Mouse (Mus musculus) heart, embryonic 12.5 days (tissue): ENCODE data around the gene Zfp410. TPM values are rescaled to one million over a fixed set of nuclear protein-coding genes. Genes with fewer than 3 reads are reported as not detected.

Experiments
- ATAC-seq: fragments of 200-750 bp; cut with Nextera tagmentation; 2 replicates; pipeline ENCODE4 v1.8.0; 2017; ENCODE audit warnings: moderate TSS enrichment, moderate library complexity; ENCODE audit not compliant: insufficient number of reproducible peaks, low FRiP score
- H3K27ac ChIP-seq: fragments of 300-500 bp; sonication (generic); 2 replicates; pipeline ENCODE4 v1.5.1; 2016; ENCODE audit warnings: mild to moderate bottlenecking, moderate library complexity; ENCODE audit not compliant: poor library complexity, severe bottlenecking
- H3K27me3 ChIP-seq: fragments of 300-500 bp; sonication (generic); replicated peaks from 2 replicates; pipeline ENCODE4 v1.6.1; 2016; ENCODE audit warnings: mild to moderate bottlenecking, moderate library complexity
- H3K36me3 ChIP-seq: fragments of 300-500 bp; sonication (generic); 2 replicates; pipeline ENCODE4 v1.6.1; 2016; ENCODE audit warnings: mild to moderate bottlenecking, moderate library complexity
- H3K4me1 ChIP-seq: fragments of 300-500 bp; sonication (generic); replicated peaks from 2 replicates; pipeline ENCODE4 v1.6.1; 2016; ENCODE audit warnings: mild to moderate bottlenecking
- H3K4me2 ChIP-seq: fragments of 300-500 bp; sonication (generic); 2 replicates; pipeline ENCODE4 v1.6.1; 2016; ENCODE audit warnings: mild to moderate bottlenecking, moderate library complexity
- H3K4me3 ChIP-seq: fragments of 300-500 bp; sonication (generic); 2 replicates; pipeline ENCODE4 v1.5.1; 2016; ENCODE audit warnings: mild to moderate bottlenecking
- H3K9ac ChIP-seq: fragments of 300-500 bp; sonication (generic); 2 replicates; pipeline ENCODE4 v1.6.1; 2016; ENCODE audit warnings: mild to moderate bottlenecking, moderate library complexity
- H3K9me3 ChIP-seq: fragments of 300-500 bp; sonication (generic); replicated peaks from 2 replicates; pipeline ENCODE4 v1.6.1; 2016; ENCODE audit warnings: mild to moderate bottlenecking, moderate library complexity
- WGBS: fragments of 180-500 bp; shearing (Covaris S2); methylation state at CpG from one replicate; pipeline ENCODE4 v1.1.7; 2016; 5-methylcytosine and 5-hydroxymethylcytosine counted together
- polyA plus RNA-seq: library from polyadenylated mRNA; unstranded; fragments of >200 nt; fragmentation: Nextera tagmentation; extraction: Ambion mirVana; gene quantifications from 2 replicates; pipeline ENCODE4 v1.2.1, GENCODE M21; 2016

The Zfp410 gene
- polyA plus RNA-seq, 1 experiment from 2014 or later: 59.9 TPM

- Histone ChIP-seq H3K4me3 (peak within 1 kb of the TSS; percentile 67), H3K4me2 (peak within 1 kb of the TSS; percentile 75), H3K4me1 (peaks cover 25% of the 10 kb centered on the region), H3K27ac (peak within 1 kb of the TSS; percentile 40), H3K36me3 (peaks cover 6% of the 10 kb centered on the region), H3K9ac (peak within 1 kb of the TSS; percentile 82), H3K9me3 (no peaks in the 10 kb centered on the region), H3K27me3 (no peaks in the 10 kb centered on the region)
- under 1% methylated on average over 51 of the region's 51 CpGs for WGBS
- ATAC-seq: peak; percentile 99
Measured at GRCm38 (mm10) chr12:84361555-84362489, 45.2 kb downstream of the Zfp410 start, which contains the start of the genes Coq6 and Fam161b. Gene Coq6, plus strand, starts transcription at chr12:84361657. Gene Fam161b, minus strand, starts transcription at chr12:84361833.

- H3K27me3 ChIP-seq: no peaks in the 10 kb centered on the region
- no peak overlapping the region for H3K9ac ChIP-seq
Measured at GRCm38 (mm10) chr12:84362872-84363271, 46.2 kb downstream of the Zfp410 start.

GRCm38 (mm10) chr12:84364291-84364690, 47.6 kb downstream of the Zfp410 start:
- no peaks in the 10 kb centered on the region for H3K27me3 ChIP-seq
- H3K9ac ChIP-seq: no peak overlapping the region
- 69% methylated on average over 9 of the region's 9 CpGs for WGBS
- peaks cover 25% of the 10 kb centered on the region for H3K4me1 ChIP-seq
- H3K4me2 ChIP-seq: 0 out of 2 replicates have a peak overlapping the region, but pooled peaks have one; percentile 28
- peaks cover 23% of the 10 kb centered on the region for H3K36me3 ChIP-seq
- no peaks in the 10 kb centered on the region for H3K9me3 ChIP-seq
- H3K4me3 ChIP-seq: no peak overlapping the region
- H3K27ac ChIP-seq: no peak overlapping the region
- ATAC-seq: no peak

More at GRCm38 (mm10) chr12:84362872-84363271, 46.2 kb downstream of the Zfp410 start:
- Histone ChIP-seq H3K4me3 (peak overlapping the region; percentile 67), H3K4me1 (peaks cover 25% of the 10 kb centered on the region), H3K27ac (no peak overlapping the region), H3K4me2 (peak overlapping the region; percentile 54), H3K36me3 (peaks cover 10% of the 10 kb centered on the region), H3K9me3 (no peaks in the 10 kb centered on the region)
- 55% methylated on average over 2 of the region's 2 CpGs for WGBS
- ATAC-seq: no peak

GRCm38 (mm10) chr12:84365137-84365536, 48.5 kb downstream of the Zfp410 start:
- H3K4me3 ChIP-seq: no peak overlapping the region
- H3K36me3 ChIP-seq: peaks cover 32% of the 10 kb centered on the region
- H3K27me3 ChIP-seq: no peaks in the 10 kb centered on the region
- no peak for ATAC-seq
- WGBS: 93% methylated on average over 6 of the region's 6 CpGs
- no peak overlapping the region for H3K27ac ChIP-seq
- H3K4me1 ChIP-seq: peaks cover 25% of the 10 kb centered on the region
- no peaks in the 10 kb centered on the region for H3K9me3 ChIP-seq
- no peak overlapping the region for H3K4me2 ChIP-seq
- no peak overlapping the region for H3K9ac ChIP-seq

- no peaks in the 10 kb centered on the region for H3K9me3 ChIP-seq
Measured at GRCm38 (mm10) chr12:84366971-84367370, 50.3 kb downstream of the Zfp410 start.

GRCm38 (mm10) chr12:84371647-84372046, 55.0 kb downstream of the Zfp410 start:
- 88% methylated on average over 5 of the region's 5 CpGs for WGBS
- H3K4me1 ChIP-seq: peaks cover 4% of the 10 kb centered on the region; the same call in 1 of the 2 replicates
- peaks cover 80% of the 10 kb centered on the region for H3K36me3 ChIP-seq
- H3K27me3 ChIP-seq: no peaks in the 10 kb centered on the region
- no peak overlapping the region for H3K4me2 ChIP-seq
- H3K9me3 ChIP-seq: no peaks in the 10 kb centered on the region
- no peak for ATAC-seq
- H3K27ac ChIP-seq: no peak overlapping the region
- H3K9ac ChIP-seq: no peak overlapping the region
- no peak overlapping the region for H3K4me3 ChIP-seq

More at GRCm38 (mm10) chr12:84366971-84367370, 50.3 kb downstream of the Zfp410 start:
- WGBS: 61% methylated on average over 9 of the region's 9 CpGs
- Histone ChIP-seq H3K4me3 (no peak overlapping the region), H3K4me1 (peaks cover 18% of the 10 kb centered on the region), H3K4me2 (no peak overlapping the region), H3K27ac (no peak overlapping the region), H3K27me3 (no peaks in the 10 kb centered on the region), H3K36me3 (peaks cover 50% of the 10 kb centered on the region), H3K9ac (no peak overlapping the region)
- ATAC-seq: no peak

GRCm38 (mm10) chr12:84373831-84374481, 57.3 kb downstream of the Zfp410 start:
- peaks cover 83% of the 10 kb centered on the region for H3K36me3 ChIP-seq
- no peak overlapping the region for H3K4me2 ChIP-seq
- peaks cover 4% of the 10 kb centered on the region; the same call in 1 of the 2 replicates for H3K4me1 ChIP-seq
- ATAC-seq: no peak
- H3K4me3 ChIP-seq: no peak overlapping the region
- no peak overlapping the region for H3K9ac ChIP-seq
- no peaks in the 10 kb centered on the region for H3K27me3 ChIP-seq
- 53% methylated on average over 6 of the region's 6 CpGs for WGBS
- peak overlapping the region; percentile 52 for H3K27ac ChIP-seq
- H3K9me3 ChIP-seq: no peaks in the 10 kb centered on the region

- Histone ChIP-seq H3K4me3 (peak overlapping the region; percentile 26), H3K9me3 (no peaks in the 10 kb centered on the region), H3K4me1 (peaks cover 30% of the 10 kb centered on the region), H3K36me3 (peaks cover 26% of the 10 kb centered on the region), H3K9ac (peak overlapping the region; percentile 19; the same call in 1 of the 2 replicates), H3K4me2 (peak overlapping the region; percentile 51), H3K27ac (peak overlapping the region; percentile 78), H3K27me3 (no peaks in the 10 kb centered on the region)
- ATAC-seq: peak; percentile 62
- 52% methylated on average over 4 of the region's 4 CpGs for WGBS
Measured at GRCm38 (mm10) chr12:84382369-84382768, 65.7 kb downstream of the Zfp410 start.

- H3K9me3 ChIP-seq: no peaks in the 10 kb centered on the region
- H3K4me2 ChIP-seq: 0 out of 2 replicates have a peak overlapping the region, but pooled peaks have one; percentile 10
- H3K9ac ChIP-seq: no peak overlapping the region
Measured at GRCm38 (mm10) chr12:84384644-84385081, 68.0 kb downstream of the Zfp410 start.

GRCm38 (mm10) chr12:84385408-84385807, 68.8 kb downstream of the Zfp410 start:
- no peak overlapping the region for H3K9ac ChIP-seq
- peaks cover 4% of the 10 kb centered on the region for H3K36me3 ChIP-seq
- no peaks in the 10 kb centered on the region for H3K27me3 ChIP-seq
- no peak overlapping the region for H3K4me2 ChIP-seq
- H3K4me1 ChIP-seq: peaks cover 36% of the 10 kb centered on the region
- no peaks in the 10 kb centered on the region for H3K9me3 ChIP-seq
- peak overlapping the region; percentile 88 for H3K27ac ChIP-seq
- 82% methylated on average over 4 of the region's 4 CpGs for WGBS
- ATAC-seq: no peak
- no peak overlapping the region for H3K4me3 ChIP-seq

More at GRCm38 (mm10) chr12:84384644-84385081, 68.0 kb downstream of the Zfp410 start:
- no peaks in the 10 kb centered on the region for H3K27me3 ChIP-seq
- peaks cover 36% of the 10 kb centered on the region for H3K4me1 ChIP-seq
- 37% methylated on average over 5 of the region's 5 CpGs for WGBS
- no peak overlapping the region for H3K4me3 ChIP-seq
- peak overlapping the region; percentile 88 for H3K27ac ChIP-seq
- H3K36me3 ChIP-seq: peaks cover 4% of the 10 kb centered on the region
- peak; percentile 66; the same call in 1 of the 2 replicates for ATAC-seq

GRCm38 (mm10) chr12:84388097-84388496, 71.4 kb downstream of the Zfp410 start:
- ATAC-seq: no peak
- Histone ChIP-seq H3K36me3 (peaks cover 10% of the 10 kb centered on the region), H3K4me3 (no peak overlapping the region), H3K9me3 (no peaks in the 10 kb centered on the region), H3K4me2 (no peak overlapping the region), H3K27me3 (no peaks in the 10 kb centered on the region), H3K4me1 (peaks cover 35% of the 10 kb centered on the region), H3K27ac (no peak overlapping the region), H3K9ac (no peak overlapping the region)
- 84% methylated on average over 8 of the region's 8 CpGs for WGBS
